Mouse (Mus musculus) brain, embryonic 18.5 days (tissue): Measurements from ENCODE around the gene Troap.
A peak's percentile ranks its signal among the peaks of the same experiment; 100 is the strongest.

Experiments
- DNase-seq: peaks from one replicate; pipeline ENCODE4 v3.0.0-alpha.2; 2012; ENCODE audit warnings: low read depth, low spot score

Gene Troap

DNA sequence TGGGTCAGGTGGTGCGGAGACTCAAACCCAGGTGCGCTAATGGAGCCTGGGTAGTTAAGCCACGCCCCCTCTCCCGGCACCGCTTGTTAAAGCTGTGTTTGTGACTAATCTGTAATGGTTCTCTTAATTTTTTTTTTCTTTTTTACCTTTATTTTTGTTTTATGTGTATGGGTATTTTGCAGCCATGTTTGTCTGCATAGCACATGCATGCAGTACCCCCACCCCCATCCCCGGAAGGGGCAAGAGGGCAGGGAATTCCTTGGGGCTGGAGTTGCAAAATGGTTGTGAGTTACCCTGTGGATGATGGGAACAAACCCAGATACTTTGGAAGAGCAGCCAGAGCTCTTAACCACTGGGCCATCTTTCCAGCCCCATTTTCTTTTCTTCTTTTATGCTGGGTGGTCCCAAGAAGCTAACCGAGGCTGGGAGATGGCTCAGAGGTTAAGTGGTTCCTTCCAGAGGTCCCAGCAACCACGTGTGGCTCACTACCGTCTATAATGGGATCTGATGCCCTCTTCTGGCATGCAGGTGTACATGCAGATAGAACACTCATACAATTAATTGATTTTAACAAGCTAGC, 39.1 kb downstream of the Troap start:
- no peak for DNase-seq

DNA sequence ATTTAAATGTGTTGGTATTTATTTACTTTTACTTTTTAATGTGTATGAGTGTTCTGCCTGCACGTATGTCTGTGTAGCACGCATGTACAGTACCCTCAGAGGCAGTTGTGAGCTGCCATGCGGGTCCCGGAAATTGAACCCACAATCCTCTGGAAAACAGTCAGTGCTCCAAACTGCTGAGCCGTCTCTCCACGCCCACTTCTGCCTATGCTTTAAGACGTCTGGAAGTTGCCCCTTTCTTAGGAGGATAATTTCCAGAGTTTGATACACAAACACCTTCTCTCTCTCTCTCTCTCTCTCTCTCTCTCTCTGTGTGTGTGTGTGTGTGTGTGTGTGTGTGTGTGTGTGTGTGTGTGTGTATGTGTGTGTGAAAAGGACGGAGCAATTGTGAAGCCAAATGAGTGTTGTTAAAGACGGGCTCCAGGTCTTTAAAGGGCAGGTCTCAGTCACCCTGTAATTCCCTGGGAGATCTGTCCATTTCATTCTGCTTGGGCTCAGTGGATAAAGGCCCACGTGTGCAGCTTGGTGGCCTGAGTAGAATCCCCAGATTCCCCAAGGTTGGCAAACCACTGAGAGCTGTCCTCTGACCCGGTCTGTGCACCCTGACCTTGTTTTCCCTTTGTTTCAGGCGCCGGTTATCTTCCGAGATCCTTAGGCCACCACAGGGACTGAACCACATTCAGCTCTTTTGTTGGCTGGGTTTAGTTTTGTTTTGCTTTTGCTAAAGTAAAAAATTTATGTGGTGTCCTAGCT, 40.1 kb downstream of the Troap start:
- DNase-seq: no peak

DNA sequence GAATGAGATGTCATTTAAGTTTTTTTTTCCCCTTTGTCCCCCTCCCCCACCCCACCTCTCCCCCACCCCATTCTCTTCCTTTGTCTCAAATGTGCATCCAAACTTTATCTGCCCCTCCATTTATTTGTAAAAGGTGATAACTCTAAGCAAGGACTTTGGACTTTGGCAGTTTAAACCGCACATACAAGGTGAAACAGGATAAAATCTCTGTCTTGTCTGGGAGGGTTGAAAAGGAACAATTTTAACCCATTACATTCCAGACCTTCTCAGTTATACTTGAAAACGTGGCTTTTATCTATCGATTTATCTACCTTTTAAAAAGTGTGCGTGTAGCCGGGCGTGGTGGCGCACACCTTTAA, 40.7 kb downstream of the Troap start:
- DNase-seq: no peak

DNA sequence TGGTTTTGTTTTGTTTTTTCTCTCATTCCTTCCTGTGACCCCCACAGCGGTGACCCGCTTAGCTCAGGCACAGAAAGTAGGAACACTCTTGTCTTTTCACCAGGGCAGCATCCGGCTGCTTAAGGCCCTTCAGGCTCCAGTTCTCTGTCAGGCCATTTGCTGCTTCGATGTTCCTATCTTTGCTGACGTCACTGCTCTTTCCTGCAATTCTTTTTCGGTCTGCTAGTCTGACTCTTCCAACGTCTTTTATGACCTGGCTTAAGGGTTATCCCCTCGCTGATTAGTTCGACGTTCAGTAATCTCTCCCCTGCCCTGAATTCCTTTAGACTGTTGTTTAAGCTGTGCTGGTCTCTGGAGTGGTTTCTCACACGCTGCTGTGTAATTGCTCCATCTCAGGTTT, 42.2 kb downstream of the Troap start:
- DNase-seq: no peak

DNA sequence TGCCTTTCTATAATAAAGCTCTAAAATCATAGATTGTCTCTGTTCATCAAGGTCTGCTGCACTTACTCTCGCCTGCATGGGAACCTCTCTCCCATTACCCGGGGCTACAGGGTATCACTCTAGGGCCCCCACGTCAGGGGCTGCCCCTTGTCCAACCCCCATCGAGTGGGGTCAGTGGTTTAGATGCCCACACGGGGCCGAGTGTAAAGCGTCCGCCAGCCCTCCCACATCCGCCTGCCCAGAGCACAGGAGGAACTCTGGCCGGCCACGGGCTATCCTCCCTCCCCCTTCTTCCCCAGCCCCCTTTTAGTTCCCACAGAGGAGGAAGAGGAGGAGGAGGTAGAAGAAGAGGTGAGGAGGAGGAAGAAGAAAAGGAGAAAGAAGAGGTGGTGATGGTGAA, 46.4 kb downstream of the Troap start:
- DNase-seq: no peak

DNA sequence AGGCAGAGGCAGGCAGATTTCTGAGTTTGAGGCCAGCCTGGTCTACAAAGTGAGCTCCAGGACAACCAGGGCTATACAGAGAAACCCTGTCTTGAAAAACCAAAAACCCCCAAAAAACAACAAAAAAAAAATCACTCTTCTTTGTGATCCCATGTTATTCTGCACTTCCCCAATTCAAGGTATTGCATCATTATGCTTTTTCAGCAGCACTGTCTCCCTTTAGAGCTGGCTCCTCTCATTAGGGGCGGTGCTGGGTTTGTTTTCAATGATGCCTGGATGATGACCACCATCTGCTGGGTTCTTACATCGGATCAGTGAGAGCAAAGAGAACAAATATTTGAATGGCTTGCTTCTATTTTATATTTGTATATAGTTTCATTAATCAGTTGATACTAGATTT, 48.3 kb downstream of the Troap start:
- DNase-seq: no peak

DNA sequence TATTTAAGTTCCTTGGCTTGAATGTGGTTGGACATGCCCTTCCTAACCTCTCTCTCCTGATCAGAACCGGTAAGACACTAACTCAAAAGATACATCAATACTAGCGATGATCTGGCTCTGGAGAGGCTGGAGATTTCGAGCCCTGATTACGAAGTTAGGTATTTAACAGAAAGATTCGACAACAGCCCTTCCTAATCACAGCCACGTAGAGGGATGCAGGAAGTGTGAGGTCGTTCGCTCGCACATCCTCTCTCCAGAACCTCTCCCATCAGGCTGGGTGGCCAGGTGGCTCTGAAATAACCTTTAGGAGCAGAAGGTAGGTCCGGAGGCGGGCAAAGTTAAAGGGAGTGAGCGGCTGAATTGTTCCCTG, 51.3 kb downstream of the Troap start, which contains the start of gene Spats2:
Gene Spats2, plus strand, starts transcription at position 206 of the 370 bp plus-strand sequence.
- DNase-seq: no peak

DNA sequence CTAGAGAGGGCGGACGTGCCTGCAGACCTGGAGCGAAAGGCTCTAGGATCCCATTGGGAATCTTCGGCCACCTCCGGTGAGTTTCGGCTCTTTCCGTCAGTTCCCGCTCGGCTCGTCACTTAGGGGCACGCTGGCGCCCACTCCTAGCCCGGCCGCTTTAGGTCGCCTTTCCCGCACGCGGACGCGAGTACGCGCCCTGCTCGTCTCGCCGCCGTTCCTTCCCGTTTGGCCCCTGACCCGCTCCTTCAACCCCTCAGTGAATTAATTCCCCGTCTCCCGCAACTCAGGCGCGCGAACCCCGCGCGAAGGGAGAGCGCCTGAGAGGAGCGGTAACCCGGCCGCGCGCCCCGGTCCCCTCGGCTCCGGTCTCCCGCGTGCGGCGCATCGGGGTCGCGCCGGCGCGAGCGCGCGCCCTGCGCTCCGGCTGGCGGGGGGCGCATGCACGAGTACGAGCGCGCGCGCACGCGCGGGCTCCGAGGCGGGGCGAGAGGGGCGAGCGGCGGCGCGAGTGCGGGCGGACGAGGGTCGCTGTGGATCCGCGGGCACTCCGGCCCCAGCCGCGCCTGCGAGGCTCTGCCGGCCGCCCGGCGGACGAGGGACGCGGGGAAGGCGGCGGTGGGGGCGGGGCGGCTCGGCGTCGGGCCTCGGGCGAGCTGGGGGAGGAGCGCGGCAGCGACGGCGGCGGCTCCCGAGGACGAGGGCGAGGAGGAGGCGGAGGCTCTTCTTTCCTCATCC, 51.9 kb downstream of the Troap start:
- DNase-seq: peak; percentile 65

DNA sequence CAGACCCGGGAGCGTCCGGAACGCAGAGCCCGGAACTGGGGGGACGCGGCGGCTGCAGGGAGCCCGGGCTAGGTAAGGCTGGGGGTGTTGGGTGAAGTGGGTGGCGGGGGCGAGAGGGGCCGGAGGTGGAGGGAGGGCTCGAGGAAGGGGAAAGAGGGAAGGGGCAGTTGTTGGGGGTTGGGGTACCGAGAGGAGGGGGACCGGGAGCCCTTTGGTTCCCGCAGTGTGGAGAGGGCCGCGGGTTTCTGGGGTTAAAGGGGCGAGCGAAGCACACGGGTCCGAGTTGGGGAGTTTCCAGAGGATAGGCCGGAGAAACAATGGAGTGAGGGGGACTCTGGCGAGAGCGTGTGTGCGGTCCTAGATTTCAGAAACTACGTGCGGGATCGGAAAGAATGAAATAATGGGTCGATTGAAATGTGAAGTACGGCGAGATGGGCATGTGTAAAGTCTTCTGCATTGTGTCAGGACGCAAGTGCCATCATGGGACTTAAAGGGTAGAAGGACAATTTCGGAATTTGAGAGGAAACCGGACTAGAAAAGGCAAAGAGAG, 52.5 kb downstream of the Troap start:
- no peak for DNase-seq

DNA sequence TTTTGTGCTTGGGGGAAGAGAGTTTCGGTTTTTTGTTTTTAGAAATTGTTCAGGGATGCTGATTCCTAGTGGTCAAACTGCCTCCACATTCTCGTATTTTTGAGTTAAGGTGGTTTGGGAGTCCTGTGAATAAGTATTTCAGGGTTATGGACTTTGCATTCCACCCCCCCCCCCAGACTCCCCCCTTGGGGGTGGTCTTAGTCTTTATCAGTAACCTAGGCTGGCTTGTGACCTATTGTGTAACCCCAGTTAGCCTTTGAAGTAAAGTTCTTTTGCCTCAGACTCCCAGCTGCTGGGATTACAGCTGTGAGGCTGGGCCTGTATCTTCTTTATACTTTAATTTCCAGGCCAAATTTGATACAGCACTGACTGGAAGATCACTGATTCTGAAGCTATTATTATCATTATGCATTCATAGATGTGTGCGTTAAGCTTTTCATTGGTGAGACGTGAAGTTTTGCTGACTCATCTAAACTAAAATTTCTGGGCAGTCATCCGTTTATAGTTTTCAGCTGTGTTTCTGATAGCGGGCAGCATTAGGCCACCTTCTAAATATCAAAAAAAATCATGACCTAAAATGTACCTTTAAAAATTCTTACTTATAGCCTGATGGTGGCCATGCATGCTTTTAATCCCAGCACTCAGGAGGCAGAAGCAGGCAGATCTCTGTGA, 53.6 kb downstream of the Troap start:
- no peak for DNase-seq

DNA sequence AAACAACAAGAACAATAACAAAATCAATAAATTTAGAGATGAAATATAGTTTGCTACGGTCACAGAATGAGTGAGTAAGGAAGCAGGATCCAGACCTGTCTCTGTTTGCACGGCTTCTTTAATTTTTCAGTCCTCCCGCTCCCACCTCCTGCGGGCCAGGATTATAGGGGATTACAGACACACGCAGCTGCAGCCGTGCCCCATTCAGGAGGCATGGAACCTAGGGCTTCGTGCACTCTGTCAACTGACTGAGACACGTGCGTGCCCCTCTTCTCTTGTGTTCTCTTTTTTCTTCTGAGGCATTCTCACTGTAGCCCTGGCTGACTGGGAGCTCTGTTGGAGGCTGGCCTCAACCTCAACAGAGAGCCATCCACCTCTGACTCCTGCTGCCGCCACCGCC, 55.1 kb downstream of the Troap start:
- DNase-seq: no peak

DNA sequence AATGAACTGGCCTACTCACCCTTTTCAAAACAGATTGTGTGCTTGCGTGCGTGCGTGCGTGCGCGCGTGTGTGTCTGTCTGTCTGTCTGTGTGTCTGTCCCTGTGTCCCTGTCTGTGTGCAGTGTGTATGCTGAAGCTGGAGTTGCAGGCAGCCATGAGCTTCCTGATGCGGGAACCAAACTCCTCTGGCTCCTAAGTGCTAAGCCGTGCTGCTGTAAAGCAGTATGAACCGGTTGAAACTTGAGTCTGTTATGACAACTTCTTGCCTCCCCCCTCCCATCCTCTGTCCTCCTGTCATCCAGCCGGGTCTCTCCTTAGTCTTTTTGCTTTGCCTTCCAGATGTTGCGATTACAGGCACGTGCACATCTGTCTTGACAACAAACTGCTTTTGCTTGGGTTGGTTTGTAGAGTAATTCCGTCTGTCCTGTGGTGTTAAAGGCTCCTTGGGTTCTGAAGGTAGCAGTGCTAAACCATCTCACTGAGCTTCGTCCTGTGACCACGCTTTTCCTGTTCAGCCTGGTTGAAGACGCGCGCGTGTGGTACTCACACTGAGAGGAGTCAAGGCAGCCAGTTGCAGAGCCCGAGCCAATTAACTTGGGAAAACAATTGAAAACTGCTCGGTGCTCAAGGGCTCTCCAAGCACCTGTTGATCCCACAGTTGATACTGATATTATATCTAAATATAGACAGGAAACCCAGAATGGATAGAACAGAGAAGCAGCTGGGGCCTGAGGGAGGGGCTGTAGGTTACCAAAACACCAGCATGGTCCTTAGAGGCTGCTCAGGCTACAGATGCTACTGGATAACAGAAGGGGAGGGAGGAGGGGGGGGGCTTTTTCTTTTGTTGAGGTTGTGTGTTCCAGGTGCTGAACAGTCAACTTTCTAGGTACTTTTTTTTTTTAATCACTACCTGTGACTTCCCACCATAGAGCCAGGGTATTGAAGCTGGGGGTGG, 55.9 kb downstream of the Troap start:
- no peak for DNase-seq
